Mouse (Mus musculus): ENCODE results near the gene Ube2v1. TPM values are rescaled to one million over a fixed set of nuclear protein-coding genes. Genes with fewer than 3 reads are reported as not detected.
"Not testable (repeated sequence)": the region's sequence is repeated elsewhere in the genome, so short reads cannot be mapped to it uniquely, and the experiment has no call there.

Ube2v1 gene
- polyA plus RNA-seq, 1 experiment from 2014 or later: 184 TPM

- TF ChIP-seq CTCF (IDR thresholded peaks at IDR 0.05): no peak
- no peak for TF ChIP-seq EP300 (IDR thresholded peaks at IDR 0.05)
- DNase-seq (ENCODE audit: low spot score) (no peak), ATAC-seq (no peak)
- Histone ChIP-seq H3K4me1 (ENCODE audit: insufficient read depth, low read depth, low read length) (peaks cover 6% of the 10 kb centered on the region; the same call in 1 of the 2 replicates), H3K9ac (replicated peaks; ENCODE audit: low read depth) (no peak overlapping the region), H3K9me3 (ENCODE audit: low read length) (no peaks in the 10 kb centered on the region), H3K4me2 (replicated peaks; ENCODE audit: low read depth, low read length) (no peak overlapping the region), H3K27ac (ENCODE audit: low read length) (no peak overlapping the region), H3K36me3 (ENCODE audit: insufficient read depth, low read length) (peaks cover 18% of the 10 kb centered on the region; the same call in 1 of the 2 replicates), H3K4me3 (ENCODE audit: low read depth, low read length) (no peak overlapping the region), H3K27me3 (replicated peaks; ENCODE audit: insufficient read depth, low read length) (no peaks in the 10 kb centered on the region)
- 75% methylated on average over 3 of the region's 3 CpGs for WGBS
These were observed 14.9 kb downstream of the Ube2v1 start for GRCm38 (mm10) chr2:167617034-167617433.

- H3K4me3 ChIP-seq (ENCODE audit: low read depth, low read length); DNase-seq (ENCODE audit: low spot score); H3K9me3 ChIP-seq (ENCODE audit: low read length); H3K4me1 ChIP-seq (ENCODE audit: insufficient read depth, low read depth, low read length); ATAC-seq; H3K4me2 ChIP-seq (replicated peaks; ENCODE audit: low read depth, low read length); H3K27me3 ChIP-seq (replicated peaks; ENCODE audit: insufficient read depth, low read length); H3K27ac ChIP-seq (ENCODE audit: low read length); H3K9ac ChIP-seq (replicated peaks; ENCODE audit: low read depth): not testable (repeated sequence)
- peaks cover 18% of the 10 kb centered on the region; the same call in 1 of the 2 replicates for H3K36me3 ChIP-seq (ENCODE audit: insufficient read depth, low read length)
- WGBS: 95% methylated on average over 5 of the region's 7 CpGs
- TF ChIP-seq CTCF (IDR thresholded peaks at IDR 0.05): peak; percentile 47
These were observed 18.6 kb downstream of the Ube2v1 start for GRCm38 (mm10) chr2:167613335-167613734.

GRCm38 (mm10) chr2:167612122-167612521 lies 19.8 kb downstream of the Ube2v1 start:
- no peak for TF ChIP-seq EP300 (IDR thresholded peaks at IDR 0.05)
- no peak for TF ChIP-seq CTCF (IDR thresholded peaks at IDR 0.05)
- no peaks in the 10 kb centered on the region for H3K27me3 ChIP-seq (replicated peaks; ENCODE audit: insufficient read depth, low read length)
- no peaks in the 10 kb centered on the region for H3K9me3 ChIP-seq (ENCODE audit: low read length)
- no peaks in the 10 kb centered on the region for H3K4me1 ChIP-seq (ENCODE audit: insufficient read depth, low read depth, low read length)
- no peak overlapping the region for H3K9ac ChIP-seq (replicated peaks; ENCODE audit: low read depth)
- no peak overlapping the region for H3K4me3 ChIP-seq (ENCODE audit: low read depth, low read length)
- no peak for DNase-seq (ENCODE audit: low spot score)
- ATAC-seq: no peak
- H3K4me2 ChIP-seq (replicated peaks; ENCODE audit: low read depth, low read length): no peak overlapping the region
- H3K27ac ChIP-seq (ENCODE audit: low read length): no peak overlapping the region
- 89% methylated on average over 14 of the region's 14 CpGs for WGBS
- peaks cover 23% of the 10 kb centered on the region for H3K36me3 ChIP-seq (ENCODE audit: insufficient read depth, low read length)

GRCm38 (mm10) chr2:167611287-167611686 lies 20.6 kb downstream of the Ube2v1 start:
- Histone ChIP-seq H3K27me3 (replicated peaks; ENCODE audit: insufficient read depth, low read length) (no peaks in the 10 kb centered on the region), H3K4me3 (ENCODE audit: low read depth, low read length) (no peak overlapping the region), H3K4me1 (ENCODE audit: insufficient read depth, low read depth, low read length) (no peaks in the 10 kb centered on the region), H3K9me3 (ENCODE audit: low read length) (no peaks in the 10 kb centered on the region), H3K27ac (ENCODE audit: low read length) (no peak overlapping the region), H3K36me3 (ENCODE audit: insufficient read depth, low read length) (peaks cover 19% of the 10 kb centered on the region), H3K9ac (replicated peaks; ENCODE audit: low read depth) (no peak overlapping the region), H3K4me2 (replicated peaks; ENCODE audit: low read depth, low read length) (no peak overlapping the region)
- 62% methylated on average over 10 of the region's 10 CpGs for WGBS
- DNase-seq (ENCODE audit: low spot score) (no peak), ATAC-seq (peak; percentile 69)
- TF ChIP-seq CTCF (IDR thresholded peaks at IDR 0.05) (peak; percentile 60), EP300 (IDR thresholded peaks at IDR 0.05) (no peak)

GRCm38 (mm10) chr2:167606745-167607123 lies 25.2 kb downstream of the Ube2v1 start:
- Histone ChIP-seq H3K27me3 (replicated peaks; ENCODE audit: insufficient read depth, low read length) (no peaks in the 10 kb centered on the region), H3K36me3 (ENCODE audit: insufficient read depth, low read length) (peaks cover 8% of the 10 kb centered on the region; the same call in 1 of the 2 replicates), H3K4me2 (replicated peaks; ENCODE audit: low read depth, low read length) (no peak overlapping the region), H3K27ac (ENCODE audit: low read length) (no peak overlapping the region), H3K4me3 (ENCODE audit: low read depth, low read length) (no peak overlapping the region), H3K9ac (replicated peaks; ENCODE audit: low read depth) (no peak overlapping the region), H3K9me3 (ENCODE audit: low read length) (no peaks in the 10 kb centered on the region), H3K4me1 (ENCODE audit: insufficient read depth, low read depth, low read length) (no peaks in the 10 kb centered on the region)
- ATAC-seq: no peak
- WGBS: 80% methylated on average over 4 of the region's 4 CpGs
- DNase-seq (ENCODE audit: low spot score): no peak
- TF ChIP-seq EP300 (IDR thresholded peaks at IDR 0.05): no peak
- TF ChIP-seq CTCF (IDR thresholded peaks at IDR 0.05): no peak

GRCm38 (mm10) chr2:167605817-167606744 lies 25.8 kb downstream of the Ube2v1 start:
- no peak for ATAC-seq
- Histone ChIP-seq H3K9ac (replicated peaks; ENCODE audit: low read depth) (no peak overlapping the region), H3K4me3 (ENCODE audit: low read depth, low read length) (no peak overlapping the region), H3K27me3 (replicated peaks; ENCODE audit: insufficient read depth, low read length) (no peaks in the 10 kb centered on the region), H3K4me1 (ENCODE audit: insufficient read depth, low read depth, low read length) (no peaks in the 10 kb centered on the region), H3K9me3 (ENCODE audit: low read length) (no peaks in the 10 kb centered on the region), H3K27ac (ENCODE audit: low read length) (no peak overlapping the region), H3K36me3 (ENCODE audit: insufficient read depth, low read length) (peaks cover 8% of the 10 kb centered on the region; the same call in 1 of the 2 replicates), H3K4me2 (replicated peaks; ENCODE audit: low read depth, low read length) (no peak overlapping the region)
- TF ChIP-seq EP300 (IDR thresholded peaks at IDR 0.05) (no peak), CTCF (IDR thresholded peaks at IDR 0.05) (no peak)
- 55% methylated on average over 17 of the region's 17 CpGs for WGBS
- DNase-seq (ENCODE audit: low spot score): no peak
